Mouse (Mus musculus) embryonic facial prominence, embryonic 13.5 days (tissue): ENCODE measurements around the gene Pard3. TPM values are rescaled to one million over a fixed set of nuclear protein-coding genes. Genes with fewer than 3 reads are reported as not detected.

Experiments used
- ATAC-seq: fragments of 200-750 bp; cut with Nextera tagmentation; 2 replicates; pipeline ENCODE4 v1.8.0; 2017; ENCODE audit warnings: low read depth; ENCODE audit not compliant: insufficient number of reproducible peaks, insufficient read depth, low FRiP score, low TSS enrichment
- H3K27ac ChIP-seq: fragments of 300-500 bp; sonication (generic); 2 replicates; pipeline ENCODE4 v1.5.1; 2015; ENCODE audit warnings: moderate library complexity, mild to moderate bottlenecking, inconsistent platforms
- H3K27me3 ChIP-seq: fragments of 300-500 bp; sonication (generic); 2 replicates; pipeline ENCODE4 v1.6.1; 2015; ENCODE audit warnings: mild to moderate bottlenecking, inconsistent platforms
- H3K36me3 ChIP-seq: fragments of 300-500 bp; sonication (generic); 2 replicates; pipeline ENCODE4 v1.6.1; 2015; ENCODE audit warnings: mild to moderate bottlenecking, inconsistent platforms
- H3K4me1 ChIP-seq: fragments of 300-500 bp; sonication (generic); 2 replicates; pipeline ENCODE4 v1.6.1; 2015; ENCODE audit warnings: inconsistent platforms
- H3K4me2 ChIP-seq: fragments of 300-500 bp; sonication (generic); 2 replicates; pipeline ENCODE4 v1.6.1; 2015; ENCODE audit warnings: moderate library complexity, mild to moderate bottlenecking, inconsistent platforms
- H3K4me3 ChIP-seq: fragments of 300-500 bp; sonication (generic); 2 replicates; pipeline ENCODE4 v1.5.1; 2015; ENCODE audit warnings: mild to moderate bottlenecking, inconsistent platforms
- H3K9ac ChIP-seq: fragments of 300-500 bp; sonication (generic); 2 replicates; pipeline ENCODE4 v1.6.1; 2015; ENCODE audit warnings: mild to moderate bottlenecking, inconsistent platforms
- H3K9me3 ChIP-seq: fragments of 300-500 bp; sonication (generic); 2 replicates; pipeline ENCODE4 v1.6.1; 2016; ENCODE audit warnings: inconsistent platforms
- WGBS: fragments of 180-500 bp; shearing (Covaris S2); methylation state at CpG from one replicate; pipeline ENCODE4 v1.1.7; 2015; ENCODE audit warnings: mixed read lengths; 5-methylcytosine and 5-hydroxymethylcytosine counted together
- polyA plus RNA-seq: library from polyadenylated mRNA; unstranded; fragments of >200 nt; fragmentation: Nextera tagmentation; extraction: Ambion mirVana; gene quantifications from 2 replicates; pipeline ENCODE4 v1.2.1, GENCODE M21; 2015

Gene Pard3
- polyA plus RNA-seq, 1 experiment from 2014 or later, result 35.6 TPM

DNA sequence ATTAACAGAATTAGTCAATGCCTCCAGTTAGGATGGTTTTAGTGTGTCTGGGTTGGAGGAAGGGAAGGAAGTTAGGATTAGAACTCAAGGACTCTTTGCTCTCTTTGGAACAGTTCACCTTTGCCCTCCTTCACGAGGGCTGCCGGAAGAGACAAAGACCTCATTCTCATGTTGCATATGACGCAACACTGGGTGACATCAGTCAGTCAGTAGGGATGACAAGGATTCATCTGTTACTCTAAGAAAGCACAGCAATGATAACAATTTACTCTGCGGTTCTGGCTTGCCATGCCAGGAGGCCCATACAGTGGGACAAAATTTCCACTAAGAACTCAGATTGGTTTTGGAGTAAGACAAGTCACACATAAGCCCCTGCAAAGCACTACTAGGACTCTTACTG, 187.1 kb downstream of the Pard3 start:
- H3K36me3 ChIP-seq, result no peaks in the 10 kb centered on the region
- no peak overlapping the region for H3K27ac ChIP-seq
- no peak overlapping the region for H3K4me2 ChIP-seq
- H3K27me3 ChIP-seq, result no peaks in the 10 kb centered on the region
- no peak overlapping the region for H3K4me3 ChIP-seq
- ATAC-seq, result no peak
- no peaks in the 10 kb centered on the region for H3K9me3 ChIP-seq
- peaks cover 38% of the 10 kb centered on the region for H3K4me1 ChIP-seq
- no peak overlapping the region for H3K9ac ChIP-seq
- 53% methylated on average over 4 of the region's 4 CpGs for WGBS

DNA sequence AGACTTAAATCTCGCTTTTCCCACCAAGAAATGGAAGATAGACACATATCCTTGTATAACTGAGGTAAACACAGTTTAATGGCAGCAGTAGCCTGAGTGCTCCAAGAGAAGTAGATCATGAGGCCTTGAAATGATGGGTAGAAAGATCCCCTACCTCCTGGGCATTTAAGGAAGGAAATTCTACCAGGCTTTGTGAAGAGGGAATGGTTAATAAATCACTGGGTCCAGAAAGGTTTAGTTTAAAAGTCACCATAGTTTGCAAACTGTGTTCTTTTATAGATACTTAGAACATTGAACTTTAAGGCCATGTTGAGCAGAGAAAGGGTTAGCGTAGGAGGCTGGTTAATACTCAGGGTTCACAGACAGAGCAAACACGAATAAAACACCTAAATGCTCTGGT, 187.8 kb downstream of the Pard3 start:
- H3K36me3 ChIP-seq, result no peaks in the 10 kb centered on the region
- no peaks in the 10 kb centered on the region for H3K27me3 ChIP-seq
- H3K27ac ChIP-seq, result no peak overlapping the region
- no peaks in the 10 kb centered on the region for H3K9me3 ChIP-seq
- H3K4me2 ChIP-seq, result no peak overlapping the region
- H3K4me3 ChIP-seq, result no peak overlapping the region
- H3K4me1 ChIP-seq, result peaks cover 38% of the 10 kb centered on the region
- no peak for ATAC-seq
- no peak overlapping the region for H3K9ac ChIP-seq
- WGBS, result 94% methylated on average over 3 of the region's 3 CpGs

DNA sequence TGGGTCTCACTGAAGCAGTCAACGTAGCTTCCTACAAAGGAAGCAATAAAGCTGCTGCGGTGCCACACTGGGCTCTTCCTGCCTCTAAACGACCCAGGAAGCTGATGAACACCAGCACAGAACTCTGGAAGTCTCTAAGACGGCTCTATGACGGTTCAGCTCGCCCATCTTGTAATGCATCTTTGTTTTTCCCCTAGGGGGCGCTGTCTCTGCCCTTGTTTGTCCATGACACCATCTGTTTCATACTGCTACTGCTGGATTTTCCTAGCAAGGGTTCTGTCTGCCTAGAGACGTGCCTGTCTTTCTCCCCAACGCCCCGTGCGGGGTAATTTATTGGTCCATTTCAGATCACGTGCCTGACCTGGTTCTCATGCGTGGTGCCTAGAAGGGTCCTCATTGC, 188.3 kb downstream of the Pard3 start:
- no peak for ATAC-seq
- Histone ChIP-seq H3K36me3 (no peaks in the 10 kb centered on the region), H3K9me3 (no peaks in the 10 kb centered on the region), H3K4me2 (no peak overlapping the region), H3K27ac (no peak overlapping the region), H3K4me1 (peaks cover 38% of the 10 kb centered on the region), H3K9ac (no peak overlapping the region), H3K4me3 (no peak overlapping the region), H3K27me3 (no peaks in the 10 kb centered on the region)
- WGBS, result 82% methylated on average over 13 of the region's 13 CpGs

- H3K4me1 ChIP-seq, result peaks cover 29% of the 10 kb centered on the region
- H3K27ac ChIP-seq, result no peak overlapping the region
- no peak for ATAC-seq
Measured at GRCm38 (mm10) chr8:127254625-127255024, 190.9 kb downstream of the Pard3 start.

GRCm38 (mm10) chr8:127257086-127257485, 193.4 kb downstream of the Pard3 start:
- no peaks in the 10 kb centered on the region for H3K36me3 ChIP-seq
- no peaks in the 10 kb centered on the region for H3K9me3 ChIP-seq
- peaks cover 20% of the 10 kb centered on the region for H3K4me1 ChIP-seq
- 86% methylated on average over 3 of the region's 3 CpGs for WGBS
- no peak overlapping the region for H3K9ac ChIP-seq
- H3K27me3 ChIP-seq, result no peaks in the 10 kb centered on the region
- H3K4me2 ChIP-seq, result no peak overlapping the region
- ATAC-seq, result no peak
- H3K4me3 ChIP-seq, result no peak overlapping the region
- no peak overlapping the region for H3K27ac ChIP-seq

More at GRCm38 (mm10) chr8:127254625-127255024, 190.9 kb downstream of the Pard3 start:
- Histone ChIP-seq H3K4me3 (no peak overlapping the region), H3K27me3 (no peaks in the 10 kb centered on the region), H3K9ac (no peak overlapping the region), H3K9me3 (no peaks in the 10 kb centered on the region), H3K4me2 (no peak overlapping the region), H3K36me3 (no peaks in the 10 kb centered on the region)
- WGBS, result 42% methylated on average over 7 of the region's 7 CpGs

DNA sequence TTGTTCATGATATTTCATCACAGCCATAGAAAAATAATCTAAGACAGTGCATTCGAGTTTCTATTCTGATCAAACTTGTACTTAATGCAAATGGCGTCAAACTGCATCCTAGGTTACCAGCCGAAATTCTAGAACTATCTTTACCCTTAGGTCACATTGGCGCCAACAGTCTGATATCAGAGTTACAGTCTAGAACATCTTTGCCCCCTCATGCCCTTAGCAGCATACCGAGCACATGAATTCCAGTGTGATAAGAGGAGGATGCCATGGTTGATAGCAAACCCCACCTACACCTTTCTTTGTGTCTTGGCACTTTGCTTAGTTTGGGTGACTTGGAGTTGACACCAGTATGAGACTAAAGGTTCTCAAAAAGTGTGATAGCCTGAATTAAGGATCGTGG, 197.4 kb downstream of the Pard3 start:
- Histone ChIP-seq H3K9me3 (no peaks in the 10 kb centered on the region), H3K4me3 (no peak overlapping the region), H3K4me1 (peaks cover 4% of the 10 kb centered on the region; the same call in 1 of the 2 replicates), H3K4me2 (no peak overlapping the region), H3K27ac (no peak overlapping the region), H3K27me3 (no peaks in the 10 kb centered on the region), H3K36me3 (no peaks in the 10 kb centered on the region), H3K9ac (no peak overlapping the region)
- 94% methylated on average over 6 of the region's 6 CpGs for WGBS
- no peak for ATAC-seq

- 72% methylated on average over 7 of the region's 7 CpGs for WGBS
- Histone ChIP-seq H3K9ac (no peak overlapping the region), H3K27ac (no peak overlapping the region), H3K4me3 (no peak overlapping the region), H3K36me3 (no peaks in the 10 kb centered on the region), H3K4me2 (no peak overlapping the region), H3K27me3 (no peaks in the 10 kb centered on the region), H3K9me3 (no peaks in the 10 kb centered on the region), H3K4me1 (peaks cover 4% of the 10 kb centered on the region; the same call in 1 of the 2 replicates)
- ATAC-seq, result no peak
Measured at GRCm38 (mm10) chr8:127262026-127262425, 198.3 kb downstream of the Pard3 start.

DNA sequence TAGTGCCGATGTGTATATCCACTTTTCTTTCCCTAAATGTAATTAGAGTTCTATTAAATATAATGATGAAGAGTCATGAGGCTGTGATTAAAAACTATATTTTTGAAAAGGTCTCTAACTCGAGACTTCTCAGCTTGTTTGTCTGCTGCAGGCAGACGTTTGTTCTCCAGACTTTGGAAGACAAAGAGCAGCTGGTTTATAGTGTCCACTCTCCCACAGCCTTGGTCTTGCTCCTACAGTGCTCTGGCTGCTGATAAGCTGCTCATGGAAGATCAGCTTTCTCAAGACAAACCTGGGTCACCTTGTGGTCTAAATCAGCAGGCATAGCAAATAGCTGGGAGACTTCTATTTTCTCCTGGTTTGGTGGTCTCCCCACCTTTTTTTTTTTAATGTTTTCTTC, 198.7 kb downstream of the Pard3 start:
- Histone ChIP-seq H3K9ac (no peak overlapping the region), H3K36me3 (no peaks in the 10 kb centered on the region), H3K27me3 (no peaks in the 10 kb centered on the region), H3K4me3 (no peak overlapping the region), H3K27ac (no peak overlapping the region), H3K4me2 (no peak overlapping the region), H3K4me1 (peaks cover 4% of the 10 kb centered on the region; the same call in 1 of the 2 replicates), H3K9me3 (no peaks in the 10 kb centered on the region)
- no peak for ATAC-seq
- 61% methylated on average over 3 of the region's 3 CpGs for WGBS

GRCm38 (mm10) chr8:127262926-127263325, 199.2 kb downstream of the Pard3 start:
- H3K4me3 ChIP-seq, result no peak overlapping the region
- no peak overlapping the region for H3K9ac ChIP-seq
- ATAC-seq, result no peak
- no peaks in the 10 kb centered on the region for H3K27me3 ChIP-seq
- H3K36me3 ChIP-seq, result no peaks in the 10 kb centered on the region
- H3K4me2 ChIP-seq, result no peak overlapping the region
- H3K4me1 ChIP-seq, result peaks cover 4% of the 10 kb centered on the region; the same call in 1 of the 2 replicates
- no peak overlapping the region for H3K27ac ChIP-seq
- 73% methylated on average over 4 of the region's 4 CpGs for WGBS
- H3K9me3 ChIP-seq, result no peaks in the 10 kb centered on the region

DNA sequence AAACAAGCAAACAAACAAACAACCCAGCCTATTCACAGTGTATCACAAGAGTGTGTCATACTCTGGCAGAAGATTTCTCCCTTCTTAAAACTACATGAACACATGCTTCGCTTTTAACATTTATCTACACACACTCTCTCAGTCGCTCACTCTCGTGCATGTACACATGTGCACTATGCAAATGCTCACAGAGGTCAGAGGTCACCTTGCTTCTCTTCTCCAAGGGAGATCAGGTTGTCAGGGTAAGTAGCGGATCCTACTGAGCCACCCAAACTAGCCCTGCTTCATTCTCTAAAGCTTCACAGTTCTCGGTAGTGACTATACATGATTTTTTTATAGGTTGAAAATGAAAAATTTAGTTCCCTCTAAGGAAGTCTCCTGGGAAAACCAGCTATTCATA, 199.8 kb downstream of the Pard3 start:
- Histone ChIP-seq H3K27me3 (no peaks in the 10 kb centered on the region), H3K9me3 (no peaks in the 10 kb centered on the region), H3K4me1 (peaks cover 8% of the 10 kb centered on the region; the same call in 1 of the 2 replicates), H3K9ac (no peak overlapping the region), H3K36me3 (no peaks in the 10 kb centered on the region), H3K4me3 (no peak overlapping the region), H3K27ac (no peak overlapping the region), H3K4me2 (no peak overlapping the region)
- 50% methylated on average over 5 of the region's 5 CpGs for whole genome bisulfite sequencing
- ATAC-seq, result no peak

GRCm38 (mm10) chr8:127264691-127265470, 201.2 kb downstream of the Pard3 start:
- Histone ChIP-seq H3K4me2 (no peak overlapping the region), H3K27ac (no peak overlapping the region), H3K36me3 (no peaks in the 10 kb centered on the region), H3K4me1 (peaks cover 15% of the 10 kb centered on the region; the same call in 1 of the 2 replicates), H3K9me3 (no peaks in the 10 kb centered on the region), H3K4me3 (no peak overlapping the region), H3K27me3 (no peaks in the 10 kb centered on the region), H3K9ac (no peak overlapping the region)
- ATAC-seq, result no peak
- WGBS, result 75% methylated on average over 8 of the region's 8 CpGs

- WGBS, result 76% methylated on average over 5 of the region's 5 CpGs
- peaks cover 15% of the 10 kb centered on the region; the same call in 1 of the 2 replicates for H3K4me1 ChIP-seq
- H3K36me3 ChIP-seq, result no peaks in the 10 kb centered on the region
- no peak overlapping the region for H3K9ac ChIP-seq
- no peaks in the 10 kb centered on the region for H3K27me3 ChIP-seq
- H3K9me3 ChIP-seq, result no peaks in the 10 kb centered on the region
- no peak overlapping the region for H3K27ac ChIP-seq
- ATAC-seq, result no peak
- no peak overlapping the region for H3K4me3 ChIP-seq
- H3K4me2 ChIP-seq, result no peak overlapping the region
Measured at GRCm38 (mm10) chr8:127266777-127267176, 203.1 kb downstream of the Pard3 start.
